Mouse (Mus musculus) lung, postnatal 0 days (tissue): Measurements from ENCODE around the gene Cflar.

ENCODE experiments used
- CTCF ChIP-seq: IDR thresholded peaks from 2 replicates; pipeline ENCODE4 v1.5.1; 2016; ENCODE audit warnings: antibody characterized with exemption, mild to moderate bottlenecking
- EP300 ChIP-seq: IDR thresholded peaks from 2 replicates; pipeline ENCODE4 v1.6.1; 2016; ENCODE audit warnings: antibody characterized with exemption, mild to moderate bottlenecking, control low read depth

GRCm38 (mm10) chr1:58690006-58690744, 21.1 kb upstream of the Cflar start:
- TF ChIP-seq EP300 (no peak), CTCF (no peak)
